Mouse (Mus musculus): ENCODE data around the gene Palm. TPM values are rescaled to one million over a fixed set of nuclear protein-coding genes. Genes with fewer than 3 reads are reported as not detected.

Gene Palm
- polyA plus RNA-seq, 1 experiment = 53.3 TPM

DNA sequence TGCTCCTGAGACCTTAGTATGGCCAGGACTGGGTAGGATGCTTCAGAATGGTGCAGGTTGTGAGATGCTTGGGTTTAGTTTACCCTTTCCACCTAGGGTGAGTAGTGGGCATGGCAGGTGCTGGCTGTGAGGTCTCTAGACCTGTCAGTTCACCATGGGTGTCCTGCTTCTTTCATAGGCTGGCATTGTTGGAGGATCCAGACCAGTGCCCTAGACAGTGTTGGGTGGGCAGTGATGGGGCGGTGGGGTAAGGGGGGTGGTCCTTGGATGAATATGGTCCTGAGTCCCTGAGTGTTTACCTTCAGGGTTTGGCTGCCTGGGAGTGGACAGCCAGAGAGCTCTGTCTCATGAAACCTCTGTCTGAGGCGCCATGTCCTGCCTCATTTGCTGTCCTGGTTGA, 64.5 kb downstream of the Palm start:
- TF ChIP-seq CTCF (IDR thresholded peaks at IDR 0.05; ENCODE audit: low read depth, low read length) (no peak), EP300 (IDR thresholded peaks at IDR 0.05; ENCODE audit: insufficient read depth, low read depth, low read length) (no peak), POLR2A (IDR thresholded peaks at IDR 0.05; ENCODE audit: insufficient read depth, low read length) (no peak)
- Histone ChIP-seq H3K4me3 (ENCODE audit: low read depth, low read length) (no peak overlapping the region), H3K36me3 (ENCODE audit: control insufficient read depth, insufficient read depth, low read length, poor library complexity, severe bottlenecking) (peaks cover 62% of the 10 kb centered on the region), H3K4me1 (ENCODE audit: control insufficient read depth, insufficient read depth, low read length) (peaks cover 5% of the 10 kb centered on the region), H3K27ac (ENCODE audit: insufficient read depth, low read length) (0 out of 2 replicates have a peak overlapping the region, but pooled peaks have one; percentile 9), H3K9me3 (replicated peaks; ENCODE audit: control insufficient read depth, insufficient read depth, low read length, poor library complexity, severe bottlenecking) (no peaks in the 10 kb centered on the region), H3K9ac (ENCODE audit: low read depth, poor library complexity, severe bottlenecking) (peak overlapping the region; percentile 93; the same call in 1 of the 2 replicates), H3K27me3 (ENCODE audit: control insufficient read depth, insufficient read depth, low read length, poor library complexity, severe bottlenecking) (no peaks in the 10 kb centered on the region)

DNA sequence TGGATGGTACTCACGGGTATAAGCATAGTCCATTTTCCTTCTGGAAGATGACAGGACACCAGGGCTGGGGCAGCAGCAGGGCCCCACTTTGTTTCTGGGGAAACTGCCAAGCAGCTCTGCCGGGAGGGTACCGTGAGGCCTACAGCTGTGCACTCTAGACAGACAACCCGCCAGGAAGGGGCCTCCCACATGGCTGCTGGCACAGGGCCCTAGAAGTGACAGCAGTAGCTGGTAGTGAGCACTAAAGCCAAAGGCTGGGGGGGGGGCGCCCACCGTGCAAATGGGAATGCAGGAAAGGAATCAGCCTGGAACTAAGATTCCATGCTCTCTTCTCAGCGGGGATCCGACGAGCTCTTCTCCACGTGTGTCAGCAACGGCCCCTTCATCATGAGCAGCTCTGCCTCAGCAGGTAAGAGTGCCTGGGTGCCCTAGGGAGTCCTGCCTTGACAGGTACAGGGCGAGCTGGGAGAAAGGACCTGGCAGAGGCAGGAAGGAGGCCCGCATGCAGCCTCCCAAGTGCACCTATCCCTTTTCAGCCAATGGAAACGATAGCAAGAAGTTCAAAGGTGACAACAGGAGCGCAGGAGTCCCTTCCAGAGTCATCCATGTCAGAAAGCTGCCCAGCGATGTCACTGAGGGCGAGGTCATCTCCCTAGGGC, 65.2 kb downstream of the Palm start:
- no peak overlapping the region for H3K9ac ChIP-seq (ENCODE audit: low read depth, poor library complexity, severe bottlenecking)
- no peak overlapping the region for H3K4me3 ChIP-seq (ENCODE audit: low read depth, low read length)
- H3K9me3 ChIP-seq (replicated peaks; ENCODE audit: control insufficient read depth, insufficient read depth, low read length, poor library complexity, severe bottlenecking) = no peaks in the 10 kb centered on the region
- no peak overlapping the region for H3K27ac ChIP-seq (ENCODE audit: insufficient read depth, low read length)
- H3K4me1 ChIP-seq (ENCODE audit: control insufficient read depth, insufficient read depth, low read length) = peaks cover 5% of the 10 kb centered on the region
- H3K36me3 ChIP-seq (ENCODE audit: control insufficient read depth, insufficient read depth, low read length, poor library complexity, severe bottlenecking) = peaks cover 65% of the 10 kb centered on the region
- TF ChIP-seq POLR2A (IDR thresholded peaks at IDR 0.05; ENCODE audit: insufficient read depth, low read length) (no peak), CTCF (IDR thresholded peaks at IDR 0.05; ENCODE audit: low read depth, low read length) (no peak), EP300 (IDR thresholded peaks at IDR 0.05; ENCODE audit: insufficient read depth, low read depth, low read length) (no peak)
- H3K27me3 ChIP-seq (ENCODE audit: control insufficient read depth, insufficient read depth, low read length, poor library complexity, severe bottlenecking) = no peaks in the 10 kb centered on the region

DNA sequence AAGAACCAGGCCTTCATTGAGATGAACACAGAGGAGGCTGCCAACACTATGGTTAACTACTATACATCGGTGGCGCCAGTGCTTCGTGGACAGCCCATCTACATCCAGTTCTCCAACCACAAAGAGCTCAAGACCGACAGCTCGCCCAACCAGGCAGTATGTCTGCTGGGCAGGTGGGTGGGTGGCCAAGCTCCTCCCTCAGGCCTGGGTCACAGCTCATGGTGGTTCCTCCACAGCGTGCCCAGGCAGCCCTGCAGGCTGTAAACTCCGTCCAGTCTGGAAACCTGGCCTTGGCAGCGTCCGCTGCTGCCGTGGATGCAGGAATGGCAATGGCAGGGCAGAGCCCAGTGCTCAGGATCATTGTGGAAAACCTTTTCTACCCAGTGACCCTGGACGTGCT, 65.7 kb downstream of the Palm start:
- Histone ChIP-seq H3K36me3 (ENCODE audit: control insufficient read depth, insufficient read depth, low read length, poor library complexity, severe bottlenecking) (peaks cover 65% of the 10 kb centered on the region), H3K9me3 (replicated peaks; ENCODE audit: control insufficient read depth, insufficient read depth, low read length, poor library complexity, severe bottlenecking) (no peaks in the 10 kb centered on the region), H3K27me3 (ENCODE audit: control insufficient read depth, insufficient read depth, low read length, poor library complexity, severe bottlenecking) (no peaks in the 10 kb centered on the region), H3K4me3 (ENCODE audit: low read depth, low read length) (no peak overlapping the region), H3K27ac (ENCODE audit: insufficient read depth, low read length) (no peak overlapping the region), H3K4me1 (ENCODE audit: control insufficient read depth, insufficient read depth, low read length) (peaks cover 5% of the 10 kb centered on the region), H3K9ac (ENCODE audit: low read depth, poor library complexity, severe bottlenecking) (no peak overlapping the region)
- TF ChIP-seq POLR2A (IDR thresholded peaks at IDR 0.05; ENCODE audit: insufficient read depth, low read length) (no peak), EP300 (IDR thresholded peaks at IDR 0.05; ENCODE audit: insufficient read depth, low read depth, low read length) (no peak), CTCF (IDR thresholded peaks at IDR 0.05; ENCODE audit: low read depth, low read length) (no peak)

DNA sequence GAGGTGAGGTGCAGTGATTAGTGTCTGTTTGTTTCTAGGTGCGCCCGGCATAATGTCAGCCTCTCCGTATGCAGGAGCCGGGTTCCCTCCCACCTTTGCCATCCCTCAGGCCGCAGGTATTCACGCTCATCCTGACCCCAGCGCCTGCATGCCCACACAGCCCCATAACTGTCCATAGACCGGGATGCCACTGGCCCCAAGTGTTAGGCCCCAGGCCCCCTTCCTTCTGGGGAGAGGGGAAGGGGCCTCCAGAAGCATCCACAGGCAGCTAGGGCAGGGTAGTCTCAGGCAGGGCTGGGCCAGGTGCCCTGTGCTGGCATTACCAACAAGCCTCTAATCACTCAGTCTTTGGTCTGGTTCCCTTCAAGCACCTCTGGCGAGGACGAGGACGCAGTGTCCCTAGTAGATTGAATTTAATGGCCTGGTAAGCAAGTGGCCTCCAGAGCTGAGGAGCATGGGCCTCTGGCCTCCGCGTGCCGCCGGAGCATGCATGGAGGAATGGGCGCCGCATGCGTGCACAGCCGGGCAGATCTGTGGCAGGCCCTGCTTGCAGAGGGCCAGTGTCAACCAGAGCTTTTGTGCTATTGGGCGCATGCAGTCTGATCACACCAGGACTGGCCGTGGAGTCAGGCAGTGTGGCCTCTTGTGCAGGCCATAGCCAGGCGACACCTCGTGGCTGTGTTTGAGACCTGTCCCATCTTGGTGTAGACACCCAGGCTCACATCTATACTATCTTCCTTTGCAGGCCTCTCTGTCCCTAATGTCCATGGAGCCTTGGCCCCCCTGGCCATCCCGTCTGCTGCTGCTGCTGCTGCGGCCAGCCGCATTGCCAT, 66.9 kb downstream of the Palm start:
- TF ChIP-seq POLR2A (IDR thresholded peaks at IDR 0.05; ENCODE audit: insufficient read depth, low read length) (no peak), CTCF (IDR thresholded peaks at IDR 0.05; ENCODE audit: low read depth, low read length) (no peak), EP300 (IDR thresholded peaks at IDR 0.05; ENCODE audit: insufficient read depth, low read depth, low read length) (no peak)

DNA sequence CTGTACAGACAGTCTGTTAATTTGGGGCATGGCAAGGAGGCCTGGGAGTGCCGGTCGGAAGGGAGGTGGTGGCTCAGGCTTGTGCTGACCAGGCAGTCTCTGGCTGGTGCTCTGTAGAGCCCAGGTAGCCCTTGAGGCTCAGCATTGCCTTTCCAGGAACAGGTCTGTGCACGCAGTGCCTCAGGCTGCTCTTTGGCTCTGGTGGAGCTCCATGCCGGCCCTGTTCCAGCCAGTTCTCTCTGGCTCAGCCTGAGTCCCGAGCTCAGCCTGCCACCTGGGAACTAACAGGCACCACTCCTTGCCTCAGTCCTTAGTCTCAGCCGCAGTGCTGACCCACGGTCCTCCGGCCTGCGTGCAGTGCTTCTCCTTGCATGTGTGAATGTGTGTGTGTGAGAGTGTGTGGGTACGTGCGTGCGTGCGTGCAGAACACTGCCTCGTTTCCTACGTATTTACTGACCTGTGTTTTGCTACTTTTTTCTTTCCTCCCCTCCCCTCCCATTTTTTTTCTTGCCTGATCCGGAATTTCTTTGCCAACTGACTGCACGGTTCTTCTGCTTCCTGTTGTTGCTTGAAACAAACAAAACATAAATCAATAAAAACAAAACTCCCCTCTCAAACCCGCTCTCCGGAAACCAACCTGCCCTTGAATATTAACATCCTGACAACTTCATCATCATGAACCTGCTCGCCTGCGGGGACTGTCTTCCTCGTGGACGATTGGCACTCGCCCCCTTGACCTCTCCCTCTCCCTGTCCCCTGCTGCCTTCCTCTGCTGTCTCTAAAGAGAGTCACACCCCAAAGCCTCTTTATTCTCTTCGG, 68.1 kb downstream of the Palm start:
- Histone ChIP-seq H3K4me1 (ENCODE audit: control insufficient read depth, insufficient read depth, low read length) (peaks cover 5% of the 10 kb centered on the region), H3K27me3 (ENCODE audit: control insufficient read depth, insufficient read depth, low read length, poor library complexity, severe bottlenecking) (no peaks in the 10 kb centered on the region), H3K27ac (ENCODE audit: insufficient read depth, low read length) (no peak overlapping the region), H3K4me3 (ENCODE audit: low read depth, low read length) (no peak overlapping the region), H3K36me3 (ENCODE audit: control insufficient read depth, insufficient read depth, low read length, poor library complexity, severe bottlenecking) (peaks cover 62% of the 10 kb centered on the region), H3K9me3 (replicated peaks; ENCODE audit: control insufficient read depth, insufficient read depth, low read length, poor library complexity, severe bottlenecking) (no peaks in the 10 kb centered on the region), H3K9ac (ENCODE audit: low read depth, poor library complexity, severe bottlenecking) (no peak overlapping the region)
- TF ChIP-seq CTCF (IDR thresholded peaks at IDR 0.05; ENCODE audit: low read depth, low read length) = no peak
- no peak for TF ChIP-seq EP300 (IDR thresholded peaks at IDR 0.05; ENCODE audit: insufficient read depth, low read depth, low read length)

More for the DNA sequence above, 66.9 kb downstream of the Palm start:
- H3K36me3 ChIP-seq (ENCODE audit: control insufficient read depth, insufficient read depth, low read length, poor library complexity, severe bottlenecking) = peaks cover 65% of the 10 kb centered on the region
- H3K4me3 ChIP-seq (ENCODE audit: low read depth, low read length) = no peak overlapping the region
- H3K4me1 ChIP-seq (ENCODE audit: control insufficient read depth, insufficient read depth, low read length) = peaks cover 5% of the 10 kb centered on the region
- H3K9ac ChIP-seq (ENCODE audit: low read depth, poor library complexity, severe bottlenecking) = no peak overlapping the region
- no peaks in the 10 kb centered on the region for H3K27me3 ChIP-seq (ENCODE audit: control insufficient read depth, insufficient read depth, low read length, poor library complexity, severe bottlenecking)
- H3K27ac ChIP-seq (ENCODE audit: insufficient read depth, low read length) = no peak overlapping the region
- H3K9me3 ChIP-seq (replicated peaks; ENCODE audit: control insufficient read depth, insufficient read depth, low read length, poor library complexity, severe bottlenecking) = no peaks in the 10 kb centered on the region

Measured in ES-Bruce4 (cell line).